ENCODE assay signal across 16 mouse cellular contexts in the genomic region with DNA sequence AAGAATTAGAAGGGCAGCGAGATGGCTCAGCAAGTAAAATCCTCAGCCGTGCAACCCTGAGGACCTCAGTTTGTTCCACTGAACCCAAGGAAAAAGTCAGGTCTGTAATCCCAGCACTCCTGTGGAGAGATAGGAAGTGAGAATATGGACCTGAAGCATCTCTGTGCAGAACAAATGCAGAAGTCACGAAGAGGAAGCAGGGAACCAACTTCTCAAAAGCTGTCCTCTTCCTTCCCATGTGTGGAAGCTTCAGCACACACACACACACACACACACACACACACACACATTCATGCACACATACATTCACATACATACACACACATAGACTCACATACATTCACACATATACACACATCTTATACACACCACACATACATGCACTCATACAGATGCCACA.
"Had no signal": no experiment of that assay in that cellular context is flagged by ENCODE, and none has a peak within 500 bp of the region (broad histone marks: within the 10 kb centered on the region; RNA-seq: fewer than 3 reads in every experiment).

No protein-coding gene starts in this region.

- H3K27ac ChIP-seq: liver, embryonic 14.5 days; midbrain, embryonic 10.5 days; midbrain, embryonic 12.5 days; neural tube, embryonic 12.5 days; stomach, embryonic 15.5 days; stomach, postnatal 0 days had no signal

- H3K9me3 ChIP-seq: midbrain, embryonic 10.5 days; midbrain, embryonic 12.5 days; neural tube, embryonic 12.5 days; stomach, embryonic 15.5 days had no signal

- ATAC-seq: midbrain, embryonic 16.5 days had no signal

- H3K4me1 ChIP-seq: neural tube, embryonic 12.5 days; stomach, embryonic 15.5 days had no signal

- H3K4me2 ChIP-seq: lung, embryonic 14.5 days; midbrain, embryonic 12.5 days; neural tube, embryonic 12.5 days; stomach, embryonic 15.5 days had no signal

- H3K9ac ChIP-seq: liver, embryonic 14.5 days; lung, embryonic 14.5 days; midbrain, embryonic 12.5 days; neural tube, embryonic 12.5 days; stomach, embryonic 15.5 days had no signal

- H3K4me3 ChIP-seq: midbrain, embryonic 10.5 days; midbrain, embryonic 12.5 days; neural tube, embryonic 12.5 days; stomach, embryonic 15.5 days had no signal

- H3K27me3 ChIP-seq: midbrain, embryonic 12.5 days; neural tube, embryonic 12.5 days; stomach, embryonic 15.5 days had no signal

- H3K36me3 ChIP-seq: midbrain, embryonic 10.5 days; midbrain, embryonic 12.5 days; neural tube, embryonic 12.5 days; stomach, embryonic 15.5 days had no signal

- DNase-seq: lung, adult 18-20 months; lung, embryonic 14.5 days; lung, postnatal 14 days; lung, postnatal 4 days; midbrain, embryonic 14.5 days; right cerebral cortex, postnatal 14 days; thymus, adult 2 months; thymus, postnatal 25 days; thymus, postnatal 4 days had no signal
